Mouse (Mus musculus) adipose tissue, adult 10 weeks (tissue): Measurements from ENCODE around the gene Kdelc2. TPM values are rescaled to one million over a fixed set of nuclear protein-coding genes. Genes with fewer than 3 reads are reported as not detected.

Source experiments
- polyA plus RNA-seq: library from polyadenylated mRNA; stranded (reverse); fragments of 350-450 nt; fragmentation: Illumina TruSeq; extraction: RNeasy Lipid Tissue Mini Kit (QIAGEN cat#74804); gene quantifications from one replicate; pipeline ENCODE4 v1.2.3, GENCODE M21; 2014; ENCODE audit warnings: low read depth, low replicate concordance

Kdelc2 gene
- 15.7 TPM for polyA plus RNA-seq

DNA sequence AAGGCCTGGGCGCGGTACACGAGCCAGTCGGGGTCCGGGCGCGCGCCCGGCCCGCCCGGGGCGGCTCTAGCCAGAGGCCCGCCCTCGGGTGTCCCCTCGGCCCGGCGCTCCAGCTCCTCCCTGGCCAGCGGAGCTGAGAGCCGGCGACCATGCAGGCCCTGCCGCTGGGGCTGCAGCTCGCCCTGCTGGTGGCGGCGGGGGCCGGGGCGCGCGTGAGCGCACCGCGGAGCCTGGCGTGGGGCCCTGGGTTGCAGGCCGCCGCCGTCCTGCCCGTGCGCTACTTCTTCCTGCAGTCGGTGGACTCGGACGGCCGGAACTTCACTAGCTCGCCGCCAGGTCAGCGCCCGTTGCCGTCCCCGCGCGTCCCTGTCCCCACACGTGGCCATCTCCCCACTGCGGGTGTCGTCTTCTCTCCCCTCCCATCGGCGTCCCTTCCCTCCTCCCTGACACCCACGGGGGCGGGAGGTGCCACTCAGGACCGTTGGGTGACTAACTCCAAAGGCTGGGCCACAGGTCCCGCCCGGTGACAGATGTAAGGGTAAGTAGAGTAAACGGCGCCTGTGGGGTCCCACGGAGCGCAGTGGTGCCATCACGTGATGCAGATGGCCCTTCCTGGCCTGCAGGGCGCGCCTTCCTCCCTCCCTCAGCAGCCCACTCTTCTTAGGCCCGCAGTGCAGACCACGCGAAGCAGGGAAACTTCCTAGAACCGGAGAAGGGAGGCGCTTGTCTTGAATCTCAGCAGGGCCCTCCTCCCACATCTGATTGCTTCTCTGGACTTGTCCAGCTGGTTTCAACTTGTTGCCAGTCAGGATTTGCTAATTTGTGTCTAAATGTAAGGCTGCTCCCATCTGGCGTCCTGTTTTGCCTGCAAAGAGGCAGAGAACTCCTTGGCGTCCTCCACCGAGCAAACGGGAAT lies at the start of gene Kdelc2:
Gene Kdelc2, plus strand, starts transcription at position 75 of the 916 bp plus-strand sequence.

GRCm38 (mm10) chr9:53402291-53402711 lies 18.5 kb downstream of the Kdelc2 start, which contains the start of gene 4930550C14Rik:
TSS of gene 4930550C14Rik (plus strand) at chr9:53402325.

Other genes starting within 250 kb of the Kdelc2 start
- gene Ddx10, start 136.0 kb upstream of the Kdelc2 start, polyA plus RNA-seq: 10.8 TPM
- gene Exph5, start 82.4 kb upstream of the Kdelc2 start, polyA plus RNA-seq: 1.5 TPM
- 3.3 TPM for gene 4930550C14Rik, start 18.3 kb downstream of the Kdelc2 start, polyA plus RNA-seq
- gene Atm, start 152.7 kb downstream of the Kdelc2 start, polyA plus RNA-seq: 9.2 TPM
- gene Npat, start 153.0 kb downstream of the Kdelc2 start, polyA plus RNA-seq: 6.0 TPM
- gene Acat1, start 226.4 kb downstream of the Kdelc2 start, polyA plus RNA-seq: 88.2 TPM